Mouse (Mus musculus): ENCODE measurements around the gene Mfsd7a. TPM values are rescaled to one million over a fixed set of nuclear protein-coding genes. Genes with fewer than 3 reads are reported as not detected.

Gene Mfsd7a
- total RNA-seq, 2 experiments from 2014 or later = 0.22 to 0.51 TPM

GRCm38 (mm10) chr5:108436101-108436500, 12.6 kb downstream of the Mfsd7a start:
- intact Hi-C loops (cut with DNase I) = no loop called here
- DNase-seq (ENCODE audit: low spot score in 2 of 2) = no peak

- intact Hi-C loops (cut with DNase I) = no loop called here
- DNase-seq (ENCODE audit: low spot score in 2 of 2) = peak; percentile 95 to 97
Measured at GRCm38 (mm10) chr5:108433804-108434587, 14.7 kb downstream of the Mfsd7a start, which contains the start of gene Atp5k. Gene Atp5k, minus strand, starts transcription at chr5:108434448.

GRCm38 (mm10) chr5:108431196-108431595, 17.5 kb downstream of the Mfsd7a start:
- DNase-seq (ENCODE audit: low spot score in 2 of 2) = no peak
- intact Hi-C loops (cut with DNase I) = no loop called here

- intact Hi-C loops (cut with DNase I) = loop anchor here (2.0 to 10.0 kb wide), 3 partner anchors 54 to 228 kb away; partner anchors contain the start of gene Cplx1
- peak; percentile 41 to 60 for DNase-seq (ENCODE audit: low spot score in 2 of 2)
Measured at GRCm38 (mm10) chr5:108427186-108427585, 21.5 kb downstream of the Mfsd7a start.

GRCm38 (mm10) chr5:108423427-108423826, 25.3 kb downstream of the Mfsd7a start:
- no peak for DNase-seq (ENCODE audit: low spot score in 2 of 2)
- intact Hi-C loops (cut with DNase I) = loop anchor here (10.0 kb wide), 1 partner anchor 231 kb away; no protein-coding TSS in a partner anchor

- intact Hi-C loops (cut with DNase I) = loop anchor here (10.0 kb wide), 1 partner anchor 232 kb away; no protein-coding TSS in a partner anchor
- no peak for DNase-seq (ENCODE audit: low spot score in 2 of 2)
Measured at GRCm38 (mm10) chr5:108422741-108423140, 25.9 kb downstream of the Mfsd7a start.

GRCm38 (mm10) chr5:108414711-108415110, 34.0 kb downstream of the Mfsd7a start:
- intact Hi-C loops (cut with DNase I) = no loop called here
- no peak for DNase-seq (ENCODE audit: low spot score in 2 of 2)

- peak in 1 of 2 experiments; percentile 18 for DNase-seq (ENCODE audit: low spot score in 2 of 2)
- intact Hi-C loops (cut with DNase I) = no loop called here
Measured at GRCm38 (mm10) chr5:108406977-108407376, 41.7 kb downstream of the Mfsd7a start.

- no peak for DNase-seq (ENCODE audit: low spot score in 2 of 2)
- intact Hi-C loops (cut with DNase I) = no loop called here
Measured at GRCm38 (mm10) chr5:108405460-108405859, 43.2 kb downstream of the Mfsd7a start.

GRCm38 (mm10) chr5:108403453-108403852, 45.2 kb downstream of the Mfsd7a start:
- intact Hi-C loops (cut with DNase I) = no loop called here
- DNase-seq (ENCODE audit: low spot score in 2 of 2) = no peak

Other genes with a start within 250 kb of the Mfsd7a start
- 10 to 100 TPM; 38.5 to 39.7 TPM for gene Dr1, start 180.0 kb downstream of the Mfsd7a start, total RNA-seq (2021)
- 10 to 100 TPM; 10.5 to 10.7 TPM for gene Pigg, start 136.3 kb downstream of the Mfsd7a start, total RNA-seq (2021)
- gene Gm42517, start 81.0 kb downstream of the Mfsd7a start, total RNA-seq (2021) = 10 to 100 TPM; 76.9 to 78.2 TPM
- under 1 TPM; 0.13 to 0.19 TPM for gene Pde6b, start 60.5 kb downstream of the Mfsd7a start, total RNA-seq (2021)
- 100 to 1,000 TPM; 253 to 266 TPM for gene Atp5k, start 14.4 kb downstream of the Mfsd7a start, total RNA-seq (2021)
- 10 to 100 TPM; 60.6 to 64.4 TPM for gene Pcgf3, start 12.3 kb upstream of the Mfsd7a start, total RNA-seq (2021)
- 100 to 1,000 TPM; 527 to 537 TPM for gene Cplx1, start 101.1 kb upstream of the Mfsd7a start, total RNA-seq (2021)
- gene Gak, start 180.9 kb upstream of the Mfsd7a start, total RNA-seq (2021) = 10 to 100 TPM; 87.3 to 90.5 TPM
- 10 to 100 TPM; 38.3 to 44.2 TPM for gene Tmem175, start 180.9 kb upstream of the Mfsd7a start, total RNA-seq (2021)
- gene Idua, start 211.4 kb upstream of the Mfsd7a start, total RNA-seq (2021) = 1 to 10 TPM; 9.6 TPM
- 10 to 100 TPM; 51.4 to 53.5 TPM for gene Dgkq, start 220.8 kb upstream of the Mfsd7a start, total RNA-seq (2021)
- gene Slc26a1, start 226.7 kb upstream of the Mfsd7a start, total RNA-seq (2021) = 1 to 10 TPM; 1.3 to 2.6 TPM
- gene Fgfrl1, start 243.5 kb upstream of the Mfsd7a start, total RNA-seq (2021) = 10 to 100 TPM; 14.4 to 20.7 TPM

Data from left cerebral cortex, postnatal 14 days (tissue).